16 mouse cellular contexts compared by ENCODE assay signal in genomic region chr4:101579517-101579916, GRCm38 (mm10).
"Had no signal": no experiment of that assay in that cellular context is flagged by ENCODE, and none has a peak within 500 bp of the region (broad histone marks: within the 10 kb centered on the region; RNA-seq: fewer than 3 reads in every experiment).

No protein-coding gene starts in this region.

- H3K4me1 ChIP-seq: midbrain, embryonic 12.5 days had no signal

- H3K4me3 ChIP-seq: midbrain, embryonic 10.5 days; midbrain, embryonic 12.5 days; myocyte had no signal

- H3K27me3 ChIP-seq: midbrain, embryonic 12.5 days had no signal

- H3K4me2 ChIP-seq: lung, embryonic 14.5 days; midbrain, embryonic 12.5 days had no signal

- H3K9me3 ChIP-seq: midbrain, embryonic 10.5 days; midbrain, embryonic 12.5 days had no signal

- H3K9ac ChIP-seq: lung, embryonic 14.5 days; midbrain, embryonic 12.5 days had no signal

- DNase-seq: lung, adult 18-20 months; lung, embryonic 14.5 days; lung, postnatal 10 days; lung, postnatal 4 days; midbrain, embryonic 14.5 days; retina, postnatal 1 day; right cerebral cortex, adult 18-20 months; right cerebral cortex, postnatal 25 days; right cerebral cortex, postnatal 4 days; spleen, adult 18-20 months; thymus, adult 18-20 months; thymus, postnatal 14 days; thymus, postnatal 36 days had no signal

- H3K27ac ChIP-seq: midbrain, embryonic 10.5 days; midbrain, embryonic 12.5 days had no signal

- H3K36me3 ChIP-seq: midbrain, embryonic 10.5 days; midbrain, embryonic 12.5 days had no signal
